Mouse (Mus musculus) liver, postnatal 0 days (tissue): Measurements from ENCODE around the gene E130114P18Rik.

Experiments
- CTCF ChIP-seq: sonication (generic); IDR thresholded peaks from 2 replicates; pipeline ENCODE4 v1.5.1; 2016; ENCODE audit warnings: antibody characterized with exemption, low read depth
- EP300 ChIP-seq: IDR thresholded peaks from 2 replicates; pipeline ENCODE4 v1.6.1; 2016; ENCODE audit warnings: antibody characterized with exemption, low read depth, mild to moderate bottlenecking

DNA sequence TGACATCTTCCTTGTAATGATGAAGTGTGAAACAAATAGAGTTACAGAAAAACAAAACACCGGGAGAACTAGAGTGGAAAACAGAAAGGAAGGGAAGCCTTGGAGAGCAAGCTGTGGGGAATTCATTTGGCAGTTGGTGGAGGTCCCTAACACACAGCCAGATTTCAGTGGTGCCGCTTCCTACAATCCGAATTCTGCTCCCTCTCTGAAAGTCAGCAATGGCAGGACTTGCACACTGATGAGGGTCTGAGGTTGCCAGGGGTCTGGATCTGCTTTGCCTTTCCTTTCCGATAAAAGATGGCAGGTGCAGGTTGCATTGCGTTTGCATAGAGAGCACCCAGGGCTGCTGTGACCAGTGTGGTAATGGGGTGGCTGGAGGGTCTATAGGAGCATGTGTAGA lies 18.1 kb upstream of the E130114P18Rik start:
- TF ChIP-seq CTCF = no peak
- no peak for TF ChIP-seq EP300
